Mouse (Mus musculus) testis, adult 2 months (tissue): Measurements from ENCODE around the gene Stard7. TPM values are rescaled to one million over a fixed set of nuclear protein-coding genes. Genes with fewer than 3 reads are reported as not detected.

Experiments used
- H3K27ac ChIP-seq: fragments of 200-500 bp; 2 replicates; pipeline ENCODE4 v1.5.1; 2012; ENCODE audit warnings: low read depth, low read length; ENCODE audit not compliant: control insufficient read depth, insufficient read depth
- H3K27me3 ChIP-seq: fragments of 200-500 bp; 2 replicates; pipeline ENCODE4 v1.6.1; 2012; ENCODE audit warnings: mild to moderate bottlenecking, low read length, moderate library complexity; ENCODE audit not compliant: control insufficient read depth, insufficient read depth
- H3K36me3 ChIP-seq: fragments of 200-500 bp; 2 replicates; pipeline ENCODE4 v1.6.1; 2012; ENCODE audit warnings: mild to moderate bottlenecking, low read length; ENCODE audit not compliant: control insufficient read depth, insufficient read depth
- H3K4me1 ChIP-seq: fragments of 200-500 bp; 2 replicates; pipeline ENCODE4 v1.6.1; 2012; ENCODE audit warnings: low read length; ENCODE audit not compliant: control insufficient read depth, insufficient read depth
- H3K4me3 ChIP-seq: fragments of 200-500 bp; 2 replicates; pipeline ENCODE4 v1.5.1; 2012; ENCODE audit warnings: low read depth, mild to moderate bottlenecking, low read length, moderate library complexity, mixed read lengths; ENCODE audit not compliant: control insufficient read depth
- CTCF ChIP-seq: fragments of 200-500 bp; IDR thresholded peaks from 2 replicates; pipeline ENCODE4 v1.5.1; 2012; ENCODE audit warnings: low read depth, mild to moderate bottlenecking, inconsistent platforms, low read length, moderate library complexity; ENCODE audit not compliant: control insufficient read depth, insufficient read depth, insufficient replicate concordance
- POLR2A ChIP-seq: fragments of 200-500 bp; IDR thresholded peaks from 2 replicates; pipeline ENCODE4 v1.6.1; 2012; ENCODE audit warnings: low read depth, mild to moderate bottlenecking, inconsistent platforms, low read length, moderate library complexity; ENCODE audit not compliant: control insufficient read depth
- polyA plus RNA-seq: library from polyadenylated mRNA; depleted of rRNA; stranded (reverse); fragments of >200 nt; gene quantifications from 2 replicates; pipeline ENCODE4 v1.2.3, GENCODE M21; 2012

The Stard7 gene
- polyA plus RNA-seq, 1 experiment = 18.3 TPM

DNA sequence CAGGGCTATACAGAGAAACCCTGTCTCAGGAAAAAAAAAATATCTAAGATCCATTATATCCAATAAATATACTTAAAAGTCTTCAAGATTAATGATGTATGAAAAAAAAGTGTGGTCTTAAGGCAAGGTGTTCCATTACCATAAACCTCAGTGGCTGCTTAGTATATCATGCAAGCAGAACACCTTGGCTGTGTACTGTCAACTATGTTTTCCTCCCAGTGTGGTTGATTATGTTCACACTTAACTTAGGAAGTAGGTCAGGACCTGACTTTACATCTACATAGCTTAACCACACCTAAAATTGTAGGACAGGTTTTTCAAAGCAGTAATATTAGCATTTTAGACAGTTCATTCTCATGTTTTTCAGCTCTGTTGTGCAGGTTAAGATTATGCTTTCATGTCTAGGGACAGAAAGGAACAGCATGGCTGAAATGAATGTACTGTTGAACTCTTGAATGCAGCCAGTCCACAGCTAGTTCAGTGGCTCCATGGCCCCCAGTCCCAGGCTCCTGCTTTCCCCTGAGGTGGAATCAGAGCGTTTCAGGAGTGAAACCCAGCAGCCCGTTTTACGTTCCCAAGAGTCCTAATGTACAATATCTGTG, 34.7 kb downstream of the Stard7 start:
- no peaks in the 10 kb centered on the region for H3K4me1 ChIP-seq
- TF ChIP-seq POLR2A = no peak
- no peak for TF ChIP-seq CTCF
- no peaks in the 10 kb centered on the region for H3K36me3 ChIP-seq
- no peak overlapping the region for H3K4me3 ChIP-seq
- H3K27me3 ChIP-seq = no peaks in the 10 kb centered on the region
- no peak overlapping the region for H3K27ac ChIP-seq

DNA sequence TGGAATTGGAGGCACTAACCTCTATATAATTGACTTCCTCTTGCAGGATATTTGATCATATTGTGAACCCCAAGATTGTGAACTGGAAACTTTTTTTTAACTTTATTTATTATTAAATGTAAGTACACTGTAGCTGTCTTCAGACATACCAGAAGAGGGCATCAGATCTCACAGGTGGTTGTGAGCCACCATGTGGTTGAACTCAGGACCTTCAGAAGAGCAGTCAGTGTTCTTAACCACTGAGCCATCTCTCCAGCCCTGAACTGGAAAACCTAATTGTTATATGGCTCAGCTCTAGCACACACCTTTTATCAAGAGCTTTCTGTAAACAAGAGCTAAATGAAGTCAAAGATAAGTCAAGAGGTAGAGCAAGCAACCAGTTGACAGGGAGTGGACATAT, 36.1 kb downstream of the Stard7 start:
- H3K4me1 ChIP-seq = no peaks in the 10 kb centered on the region
- no peaks in the 10 kb centered on the region for H3K36me3 ChIP-seq
- no peaks in the 10 kb centered on the region for H3K27me3 ChIP-seq
- H3K27ac ChIP-seq = no peak overlapping the region
- TF ChIP-seq POLR2A = no peak
- no peak for TF ChIP-seq CTCF
- H3K4me3 ChIP-seq = no peak overlapping the region

DNA sequence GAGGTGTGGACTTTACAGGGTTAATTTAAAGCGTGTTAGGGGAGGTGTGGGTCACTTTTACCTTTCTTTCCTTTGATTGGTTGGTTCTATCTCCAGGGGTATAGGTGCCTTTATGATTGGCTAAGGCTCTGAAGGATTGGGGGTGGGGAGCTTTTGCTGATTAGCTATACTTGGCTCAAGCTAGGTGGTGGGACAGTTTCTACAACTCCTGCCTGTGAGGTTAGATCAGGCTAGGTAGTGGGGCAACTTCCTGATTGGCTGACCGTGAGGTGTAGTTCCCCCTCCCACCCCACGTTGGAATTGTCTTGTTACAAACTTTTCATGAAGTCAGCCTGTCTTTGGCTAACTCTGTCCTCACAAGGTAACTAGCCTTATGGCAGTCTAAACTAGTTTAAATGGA, 37.2 kb downstream of the Stard7 start:
- no peaks in the 10 kb centered on the region for H3K4me1 ChIP-seq
- no peaks in the 10 kb centered on the region for H3K27me3 ChIP-seq
- TF ChIP-seq CTCF (no peak), POLR2A (no peak)
- H3K4me3 ChIP-seq = no peak overlapping the region
- H3K36me3 ChIP-seq = no peaks in the 10 kb centered on the region
- no peak overlapping the region for H3K27ac ChIP-seq

DNA sequence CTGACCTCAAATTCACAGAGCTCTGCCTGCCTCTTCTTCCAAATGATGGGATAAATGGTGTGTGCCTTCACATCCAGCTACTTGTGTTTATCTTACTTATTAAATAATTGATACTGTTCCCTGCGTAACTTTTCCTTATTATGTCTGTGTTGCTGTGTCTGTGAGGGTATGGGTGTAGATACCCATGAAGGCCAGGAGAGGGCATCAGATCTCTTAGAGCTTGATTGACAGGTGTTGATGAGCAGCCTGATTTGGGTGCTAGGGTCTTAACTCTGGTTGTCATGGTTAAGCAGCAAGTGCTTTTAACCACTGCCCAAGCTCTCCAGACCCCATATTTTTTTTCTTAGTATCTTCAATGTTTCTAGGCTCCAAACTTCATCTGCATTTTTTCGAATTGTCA, 38.6 kb downstream of the Stard7 start:
- no peaks in the 10 kb centered on the region for H3K27me3 ChIP-seq
- no peak overlapping the region for H3K27ac ChIP-seq
- H3K4me1 ChIP-seq = no peaks in the 10 kb centered on the region
- no peak overlapping the region for H3K4me3 ChIP-seq
- TF ChIP-seq CTCF (no peak), POLR2A (no peak)
- H3K36me3 ChIP-seq = no peaks in the 10 kb centered on the region

DNA sequence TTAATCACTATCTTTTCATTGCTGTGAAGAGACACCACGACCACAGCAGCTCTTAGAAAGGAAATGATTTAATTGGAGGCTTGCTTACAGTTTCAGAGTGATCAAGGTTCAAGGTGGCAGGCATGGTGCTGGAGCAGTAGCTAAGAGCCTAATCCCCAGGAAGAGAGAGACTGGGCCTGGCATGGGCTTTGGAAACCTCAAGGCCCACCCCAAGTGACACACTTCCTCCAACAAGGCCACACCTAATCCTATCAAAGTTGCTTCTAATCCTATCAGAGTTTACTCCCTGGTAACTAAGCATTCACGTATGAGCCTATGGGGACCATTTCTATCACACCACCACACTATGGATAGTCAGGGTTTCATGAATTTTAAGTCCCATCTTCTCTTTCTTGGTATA, 40.2 kb downstream of the Stard7 start:
- TF ChIP-seq CTCF (no peak), POLR2A (no peak)
- Histone ChIP-seq H3K36me3 (no peaks in the 10 kb centered on the region), H3K27ac (no peak overlapping the region), H3K4me1 (no peaks in the 10 kb centered on the region), H3K4me3 (no peak overlapping the region), H3K27me3 (no peaks in the 10 kb centered on the region)

DNA sequence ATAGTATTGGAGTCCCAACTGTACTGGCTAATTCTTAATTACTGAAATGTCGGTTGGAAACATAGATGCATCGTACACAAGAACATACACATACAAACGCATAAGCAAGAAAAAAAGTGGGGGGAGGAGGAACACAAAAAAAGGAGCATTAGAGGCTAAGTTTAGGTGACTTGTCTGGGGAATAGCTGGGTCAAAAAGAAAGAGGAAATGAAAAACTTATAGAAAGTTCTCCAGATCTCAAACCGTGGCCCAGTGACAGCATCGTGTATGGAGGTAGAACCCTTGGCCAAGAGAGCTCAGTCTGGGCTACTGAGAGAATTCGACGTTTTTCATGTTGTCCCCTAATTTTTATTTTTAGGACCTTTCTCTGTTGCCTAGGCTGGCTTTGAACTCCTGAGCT, 40.7 kb downstream of the Stard7 start:
- TF ChIP-seq POLR2A (no peak), CTCF (no peak)
- Histone ChIP-seq H3K4me1 (no peaks in the 10 kb centered on the region), H3K36me3 (no peaks in the 10 kb centered on the region), H3K27me3 (no peaks in the 10 kb centered on the region), H3K4me3 (no peak overlapping the region), H3K27ac (no peak overlapping the region)

DNA sequence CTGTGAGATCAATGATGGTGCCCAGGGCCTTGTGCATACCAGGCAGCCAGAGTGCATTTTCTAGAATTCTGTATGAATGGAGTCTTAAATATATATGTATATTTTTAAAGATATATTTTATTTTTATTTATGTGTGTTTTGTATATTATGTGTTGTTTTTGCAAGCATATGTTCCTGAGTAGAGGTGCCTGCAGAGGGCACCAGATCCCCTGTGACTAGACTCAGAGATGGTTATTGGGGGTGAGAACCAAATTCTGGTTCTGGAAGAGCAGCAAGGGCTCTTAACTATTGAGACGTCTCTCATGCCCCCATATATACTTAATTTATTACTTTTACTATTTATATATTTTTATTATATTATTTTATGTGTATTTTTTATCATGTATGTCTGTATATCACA, 41.2 kb downstream of the Stard7 start:
- no peaks in the 10 kb centered on the region for H3K27me3 ChIP-seq
- no peak overlapping the region for H3K4me3 ChIP-seq
- H3K36me3 ChIP-seq = no peaks in the 10 kb centered on the region
- no peak overlapping the region for H3K27ac ChIP-seq
- TF ChIP-seq CTCF (no peak), POLR2A (no peak)
- H3K4me1 ChIP-seq = no peaks in the 10 kb centered on the region

DNA sequence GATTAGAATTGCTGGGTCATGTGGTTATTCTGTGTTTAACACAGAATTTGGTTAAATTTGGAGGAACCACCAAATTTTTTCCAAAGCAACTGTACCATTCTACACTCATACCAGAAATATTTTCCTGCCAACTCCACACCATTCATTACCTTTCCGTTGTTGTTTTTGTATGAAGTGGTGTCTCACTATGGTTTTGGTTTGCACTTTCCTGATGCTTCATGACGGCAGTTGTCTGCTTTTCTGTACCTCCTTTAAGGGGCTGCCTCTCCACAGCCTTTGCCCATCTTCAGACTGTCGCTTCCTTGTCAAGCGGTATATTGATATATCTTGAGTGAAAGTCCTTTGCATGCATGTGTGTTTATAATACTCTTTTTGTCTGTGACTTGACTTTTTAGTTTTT, 42.8 kb downstream of the Stard7 start:
- no peak for TF ChIP-seq CTCF
- no peak for TF ChIP-seq POLR2A
- Histone ChIP-seq H3K27ac (no peak overlapping the region), H3K27me3 (no peaks in the 10 kb centered on the region)

More for the DNA sequence above, 42.8 kb downstream of the Stard7 start:
- Histone ChIP-seq H3K36me3 (no peaks in the 10 kb centered on the region), H3K4me3 (no peak overlapping the region), H3K4me1 (no peaks in the 10 kb centered on the region)
